Mouse (Mus musculus): ENCODE measurements at regions not wholly inside any gene's neighbourhood (a gene's known extent, or its start where the extent isn't known, plus 50 kb on each side); places are given as distances from the start of the nearest gene placed in this dataset.

DNA sequence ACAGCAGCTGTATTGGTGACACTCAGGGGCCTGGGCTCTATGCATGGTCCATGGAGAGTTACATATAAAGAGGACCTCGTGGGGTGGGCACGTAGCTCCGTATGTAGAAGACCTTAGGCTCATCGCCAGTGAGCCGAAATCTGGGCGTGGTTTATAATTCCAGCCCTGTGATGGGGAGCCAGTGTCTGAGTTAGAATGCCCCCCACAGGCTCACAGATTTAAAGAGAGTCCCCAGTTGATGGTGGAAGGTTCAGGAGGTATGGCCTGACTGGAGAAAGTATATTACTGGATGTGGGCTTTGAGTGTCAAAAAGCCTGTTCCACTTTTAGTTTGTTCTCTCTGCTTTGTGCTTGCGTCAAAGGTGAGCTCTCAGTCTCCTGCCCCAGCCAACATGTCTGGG lies 54.8 kb downstream of the 1700122O11Rik start:
- no peak for ATAC-seq (replicated peaks in 1 of 2; ENCODE audit: insufficient read depth in 1 of 2, low FRiP score in 2 of 2, low TSS enrichment in 1 of 2, low read depth in 1 of 2, poor library complexity in 2 of 2, severe bottlenecking in 2 of 2)

DNA sequence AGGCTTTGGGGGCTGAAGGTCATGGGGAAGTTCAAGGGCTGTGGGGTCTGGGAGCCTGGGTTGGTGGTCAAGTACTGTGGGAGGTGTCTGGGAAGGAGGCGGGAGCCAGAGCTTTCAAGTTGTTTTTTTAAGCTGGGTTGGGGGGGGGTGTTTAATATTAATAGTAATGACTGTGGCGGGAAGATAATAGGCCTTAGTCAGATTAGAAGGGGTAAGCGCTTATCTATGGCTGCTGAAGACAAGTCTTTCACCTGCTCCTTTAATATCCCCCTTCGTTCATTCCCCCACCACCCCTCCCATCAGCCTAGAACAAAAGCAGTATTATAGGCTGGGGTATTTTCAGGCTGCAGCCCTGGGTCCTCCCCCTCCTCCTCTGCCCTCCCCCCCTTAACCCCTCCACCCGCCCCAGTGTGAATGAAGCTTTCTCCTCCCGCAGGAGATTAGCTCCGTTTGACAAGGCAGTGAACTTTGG lies 56.5 kb downstream of the 1700122O11Rik start:
- ATAC-seq (replicated peaks in 1 of 2; ENCODE audit: insufficient read depth in 1 of 2, low FRiP score in 2 of 2, low TSS enrichment in 1 of 2, low read depth in 1 of 2, poor library complexity in 2 of 2, severe bottlenecking in 2 of 2): no peak

DNA sequence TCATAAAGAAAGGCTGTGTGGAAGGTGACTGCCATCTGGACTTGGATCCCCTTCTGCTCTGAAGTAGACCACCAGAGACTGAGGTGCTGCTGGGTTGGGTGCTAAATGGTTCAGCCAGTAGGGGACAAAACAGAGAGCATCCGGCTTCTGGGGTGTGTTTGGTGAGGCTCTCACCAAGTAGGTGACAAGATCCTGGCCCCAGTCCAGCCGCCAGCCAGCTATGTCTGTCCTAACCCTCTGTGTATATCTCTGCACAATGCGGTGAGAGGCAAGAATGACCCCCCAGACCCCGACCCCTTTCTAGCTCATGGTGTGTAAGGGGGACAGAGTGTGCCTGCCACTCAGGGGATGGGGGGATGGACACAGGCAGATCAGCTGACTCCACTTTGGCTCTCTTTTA lies 54.8 kb upstream of the Foxp4 start:
- no peak for ATAC-seq (replicated peaks in 1 of 2; ENCODE audit: insufficient read depth in 1 of 2, low FRiP score in 2 of 2, low TSS enrichment in 1 of 2, low read depth in 1 of 2, poor library complexity in 2 of 2, severe bottlenecking in 2 of 2)

DNA sequence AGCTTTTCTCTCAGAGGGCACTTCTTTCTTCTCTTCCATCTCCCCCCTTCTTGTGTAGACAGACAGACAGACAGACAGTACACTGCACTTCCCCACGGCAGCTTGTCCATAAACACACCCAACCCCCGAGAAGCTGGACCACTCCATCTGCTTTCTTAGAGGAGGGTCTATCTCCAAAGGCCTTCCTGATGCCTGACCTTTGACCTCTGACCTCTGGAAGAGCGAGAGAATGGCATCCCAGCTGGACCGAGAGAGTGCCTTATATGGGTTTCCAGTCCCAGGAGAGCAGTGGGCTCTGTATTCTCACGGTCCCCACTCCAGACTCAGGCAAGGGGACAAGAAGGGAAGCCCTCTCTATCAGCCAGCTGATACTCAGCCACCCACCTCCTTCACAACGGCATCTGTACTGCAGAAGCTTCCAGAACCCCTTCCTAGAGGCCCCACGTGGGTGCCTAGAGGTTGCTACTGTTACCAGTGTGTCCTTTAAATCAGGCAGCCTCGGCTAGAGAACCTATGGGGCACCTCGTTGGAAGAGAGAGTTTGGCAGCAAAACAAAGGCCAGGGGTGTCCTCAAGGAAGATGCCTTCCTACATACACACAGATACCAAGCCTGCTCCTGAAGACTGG lies 54.1 kb upstream of the Foxp4 start:
- no peak for ATAC-seq (replicated peaks in 1 of 2; ENCODE audit: insufficient read depth in 1 of 2, low FRiP score in 2 of 2, low TSS enrichment in 1 of 2, low read depth in 1 of 2, poor library complexity in 2 of 2, severe bottlenecking in 2 of 2)

DNA sequence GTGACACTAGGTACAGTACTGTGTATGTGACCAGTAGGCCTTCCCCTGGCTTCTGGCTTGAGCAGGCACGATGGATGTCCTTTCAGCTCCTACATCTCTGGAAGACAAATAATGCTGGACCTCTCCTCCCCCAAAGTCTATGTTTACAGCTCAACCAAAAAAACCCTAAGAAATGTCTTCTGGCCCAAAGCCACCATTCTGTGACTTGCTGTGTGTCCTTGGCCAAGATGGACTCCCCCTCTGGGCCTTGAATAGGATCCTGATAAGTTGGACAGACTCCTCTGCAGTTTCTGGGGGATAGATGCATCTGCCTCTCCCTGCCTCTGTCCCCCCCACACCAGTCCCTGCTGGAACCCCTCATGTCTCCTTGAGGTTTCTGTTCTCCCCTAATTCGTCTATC lies 53.6 kb upstream of the Foxp4 start:
- ATAC-seq (replicated peaks in 1 of 2; ENCODE audit: insufficient read depth in 1 of 2, low FRiP score in 2 of 2, low TSS enrichment in 1 of 2, low read depth in 1 of 2, poor library complexity in 2 of 2, severe bottlenecking in 2 of 2): no peak

DNA sequence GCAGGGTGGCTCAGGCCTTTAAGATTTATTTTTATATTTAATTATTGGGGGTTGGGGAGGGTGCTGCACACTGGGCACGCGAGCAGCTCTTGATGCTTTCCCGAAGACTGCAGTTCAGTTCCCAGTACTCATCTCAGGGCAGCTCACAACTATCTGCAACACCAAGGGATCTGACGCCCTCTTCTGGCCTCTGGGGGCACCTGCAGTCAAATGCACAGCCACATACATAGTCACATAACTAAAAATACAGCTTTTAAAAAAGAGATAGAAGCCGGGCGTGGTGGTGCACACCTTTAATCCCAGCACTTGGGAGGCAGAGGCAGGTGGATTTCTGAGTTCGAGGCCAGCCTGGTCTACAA lies 52.5 kb upstream of the Foxp4 start:
- no peak for ATAC-seq (replicated peaks in 1 of 2; ENCODE audit: insufficient read depth in 1 of 2, low FRiP score in 2 of 2, low TSS enrichment in 1 of 2, low read depth in 1 of 2, poor library complexity in 2 of 2, severe bottlenecking in 2 of 2)

DNA sequence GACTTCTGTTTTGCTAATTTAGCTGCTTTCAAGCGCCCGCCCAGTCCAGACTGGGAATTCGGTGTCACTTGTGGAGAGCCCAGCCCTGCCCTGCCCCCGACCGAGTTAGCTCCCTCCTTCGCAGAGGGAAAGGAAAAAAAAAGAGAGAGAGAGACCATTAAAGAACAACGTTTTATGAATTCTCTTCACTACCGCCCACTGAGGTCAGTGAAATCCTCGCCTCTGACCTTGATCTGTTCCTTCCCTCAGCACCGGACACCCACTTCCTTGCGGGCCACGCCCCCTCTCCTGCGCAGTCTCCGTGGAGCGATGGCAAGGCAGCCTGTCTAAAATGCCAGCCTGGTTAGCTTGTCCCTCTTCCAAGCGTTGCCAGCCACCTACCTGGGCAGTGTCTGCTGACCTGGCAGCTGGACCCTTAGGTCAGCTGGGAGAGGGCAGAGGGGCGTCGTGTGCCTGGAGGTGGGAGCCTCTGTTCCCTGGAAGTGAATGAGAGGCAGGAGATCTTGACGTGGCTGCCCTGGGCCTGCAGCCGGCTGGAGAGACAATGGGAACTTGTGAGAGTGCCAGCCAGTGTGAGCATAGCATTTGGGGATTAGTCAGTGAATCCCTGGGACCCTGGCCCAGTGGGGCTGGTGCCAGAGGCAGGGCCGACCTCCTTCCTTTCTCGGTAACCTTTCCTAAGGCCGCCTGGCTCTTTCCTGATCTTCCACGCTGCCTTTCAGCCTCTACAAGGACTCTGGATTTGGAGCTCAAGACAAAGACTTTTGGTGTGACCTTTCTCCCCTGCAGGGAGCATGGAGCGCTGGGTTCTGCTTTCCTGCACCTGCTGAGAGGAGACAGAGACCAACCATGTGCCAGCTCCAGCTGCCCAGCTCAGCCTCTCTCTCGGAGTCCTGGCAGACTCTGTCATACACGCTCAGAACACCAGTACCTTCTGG lies 51.9 kb upstream of the Foxp4 start:
- peak; percentile 2 to 34; a peak in 1 of 4 replicates for ATAC-seq (replicated peaks in 1 of 2; ENCODE audit: insufficient read depth in 1 of 2, low FRiP score in 2 of 2, low TSS enrichment in 1 of 2, low read depth in 1 of 2, poor library complexity in 2 of 2, severe bottlenecking in 2 of 2)

DNA sequence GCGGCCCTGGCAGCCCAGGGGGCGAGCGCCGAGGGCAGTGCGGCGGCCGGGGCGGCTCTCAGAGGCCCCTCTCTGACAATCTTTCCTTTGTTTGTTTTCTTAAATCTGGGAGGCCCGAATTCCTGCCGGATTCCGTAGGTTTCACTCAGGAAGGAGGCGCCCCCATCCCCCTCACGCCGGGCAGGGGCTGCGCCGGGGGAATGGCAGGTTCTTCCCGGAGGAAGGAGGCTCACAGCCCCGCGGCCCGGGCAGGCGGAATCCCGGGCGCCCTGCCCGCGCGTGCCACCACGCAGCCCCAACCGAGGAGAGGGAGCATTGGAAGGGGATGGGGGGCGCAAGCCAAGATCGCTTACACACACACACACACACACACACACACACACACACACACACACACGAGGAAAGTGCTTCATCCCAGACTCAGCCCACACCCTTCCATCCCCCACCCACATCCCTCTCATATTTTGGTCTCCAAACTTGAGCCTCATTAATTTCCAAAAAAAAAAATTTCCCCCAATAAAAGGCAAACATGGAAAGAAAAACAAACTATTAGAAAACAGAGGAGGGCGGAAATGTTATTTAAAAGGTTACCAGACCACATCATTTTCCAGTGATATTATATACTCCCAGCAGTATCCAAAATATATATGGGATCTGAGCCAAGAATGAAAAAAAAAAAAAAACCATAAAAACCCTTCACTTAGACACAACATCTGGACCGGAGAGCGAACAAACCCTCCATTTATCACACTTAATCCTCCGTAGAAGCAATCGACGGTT lies 51.0 kb upstream of the Foxp4 start:
- ATAC-seq (replicated peaks in 1 of 2; ENCODE audit: insufficient read depth in 1 of 2, low FRiP score in 2 of 2, low TSS enrichment in 1 of 2, low read depth in 1 of 2, poor library complexity in 2 of 2, severe bottlenecking in 2 of 2): no peak

DNA sequence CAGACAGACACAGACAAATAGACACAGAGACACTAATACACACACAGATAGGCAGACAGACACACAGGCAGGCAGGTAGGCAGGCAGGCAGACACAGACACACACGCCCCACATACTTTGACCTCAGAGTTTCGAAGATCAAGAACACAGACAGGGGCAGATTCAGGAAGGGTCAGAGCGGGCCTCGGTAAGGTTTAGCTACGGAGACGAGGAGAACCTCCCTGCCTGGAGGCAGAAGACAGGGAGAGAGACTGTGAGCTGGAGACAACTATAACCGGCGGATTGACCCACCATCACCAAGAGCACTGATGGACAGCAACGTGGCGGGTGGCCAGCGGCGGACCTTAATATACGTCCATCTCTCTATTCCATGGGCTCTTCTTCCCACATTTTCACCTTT lies 50.1 kb upstream of the Foxp4 start:
- ATAC-seq (replicated peaks in 1 of 2; ENCODE audit: insufficient read depth in 1 of 2, low FRiP score in 2 of 2, low TSS enrichment in 1 of 2, low read depth in 1 of 2, poor library complexity in 2 of 2, severe bottlenecking in 2 of 2): no peak
